Comparison of ENCODE assay signal across 21 mouse cellular contexts in the genomic region with DNA sequence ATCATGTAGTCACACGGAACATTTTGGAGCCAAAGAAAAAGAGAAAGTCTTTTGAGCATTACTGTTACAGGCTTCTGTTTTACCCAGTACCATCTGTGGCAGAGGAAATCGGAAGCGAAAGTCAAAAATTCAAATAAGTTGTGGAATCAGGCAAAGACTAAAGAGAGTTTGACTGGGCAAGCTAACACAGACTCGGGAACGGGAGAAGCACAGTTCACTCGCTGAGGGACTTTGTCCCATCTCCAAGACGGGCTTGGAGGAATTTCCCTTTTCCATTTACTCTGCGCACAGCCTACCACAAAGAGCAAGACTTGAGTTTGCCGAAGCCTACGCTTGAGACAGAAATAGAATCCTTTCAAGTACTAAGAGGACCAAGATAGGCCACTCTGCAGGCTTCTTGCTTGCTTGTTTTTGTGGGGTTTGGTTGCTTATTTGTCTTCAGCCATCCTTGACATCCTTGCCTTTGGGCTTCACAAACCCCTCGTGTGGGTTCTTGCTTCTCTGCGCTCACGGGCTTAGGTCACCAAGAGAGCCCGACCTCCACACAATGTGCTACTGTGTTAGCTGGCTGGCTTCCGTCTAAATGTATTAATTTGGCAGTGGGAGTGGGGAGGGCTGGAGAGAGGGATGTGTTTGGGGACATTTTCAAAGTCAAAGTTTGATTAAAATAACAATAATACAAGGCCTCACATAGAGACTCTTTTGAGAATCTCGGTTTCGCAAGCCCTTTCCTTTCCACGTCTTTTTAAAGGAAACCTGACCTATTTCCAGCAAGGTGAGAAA. TPM values are rescaled to one million over a fixed set of nuclear protein-coding genes. Genes with fewer than 3 reads are reported as not detected.
DNase-seq lines count a peak whose midpoint lies in the region; TF ChIP-seq lines count a peak whose summit lies in the region.
"Had no signal": no experiment of that assay in that cellular context is flagged by ENCODE, and none has a peak within 500 bp of the region (broad histone marks: within the 10 kb centered on the region; RNA-seq: fewer than 3 reads in every experiment).

No protein-coding gene starts in this region.

- H3K4me1 ChIP-seq in cortical plate, adult 2 months (ENCODE audit: control insufficient read depth, insufficient read depth, low read length) = no peaks in the 10 kb centered on the region
- no peaks in the 10 kb centered on the region for H3K4me1 ChIP-seq in midbrain, embryonic 10.5 days
- H3K4me1 ChIP-seq: intestine, embryonic 15.5 days; limb, embryonic 15.5 days had no signal

- no peaks in the 10 kb centered on the region for H3K27me3 ChIP-seq in midbrain, embryonic 10.5 days (ENCODE audit: low read depth, poor library complexity, severe bottlenecking)
- H3K27me3 ChIP-seq: intestine, embryonic 15.5 days; limb, embryonic 15.5 days had no signal

- no peak for TF ChIP-seq CTCF in layer of hippocampus, adult 2 months (conservative IDR thresholded peaks at IDR 0.05)
- no peak for TF ChIP-seq CTCF in cortical plate, adult 2 months (IDR thresholded peaks at IDR 0.05; ENCODE audit: extremely low read depth, insufficient read depth, low read length)

- peak overlapping the region; percentile 11; the same call in 1 of the 2 replicates for H3K4me3 ChIP-seq in layer of hippocampus, adult 2 months
- no peak overlapping the region for H3K4me3 ChIP-seq in cortical plate, adult 2 months (ENCODE audit: insufficient read depth, low read length)
- no peak overlapping the region for H3K4me3 ChIP-seq in midbrain, embryonic 10.5 days
- H3K4me3 ChIP-seq: erythroblast, embryonic 14.5 days; gastrocnemius, adult 2 months; intestine, embryonic 15.5 days; limb, embryonic 15.5 days had no signal

- 80% methylated on average over 18 of the region's 18 CpGs for WGBS in midbrain, embryonic 10.5 days

- no peak for TF ChIP-seq POLR2A in cortical plate, adult 2 months (IDR thresholded peaks at IDR 0.05; ENCODE audit: extremely low read depth, insufficient read depth, low read length)

- peak overlapping the region; percentile 68 for H3K27ac ChIP-seq in layer of hippocampus, adult 2 months
- peak overlapping the region; percentile 27 for H3K27ac ChIP-seq in cortical plate, adult 2 months (ENCODE audit: insufficient read depth, low read length)
- H3K27ac ChIP-seq in midbrain, embryonic 10.5 days (replicated peaks) = no peak overlapping the region
- H3K27ac ChIP-seq: gastrocnemius, adult 2 months; intestine, embryonic 15.5 days; limb, embryonic 15.5 days had no signal

- H3K9me3 ChIP-seq in midbrain, embryonic 10.5 days (replicated peaks) = no peaks in the 10 kb centered on the region
- H3K9me3 ChIP-seq: intestine, embryonic 15.5 days; limb, embryonic 15.5 days had no signal

- no peaks in the 10 kb centered on the region for H3K36me3 ChIP-seq in midbrain, embryonic 10.5 days
- H3K36me3 ChIP-seq: intestine, embryonic 15.5 days; limb, embryonic 15.5 days had no signal

- intact Hi-C loops in heart, postnatal 14 days (cut with DNase I) = no loop called here

- peak; percentile 64 for DNase-seq in heart, adult 11 months
- no peak for DNase-seq in heart, postnatal 14 days
- peak in 1 of 2 experiments; percentile 41 for DNase-seq in layer of hippocampus, adult 2 months (ENCODE audit: low spot score in 2 of 2)
- DNase-seq in layer of hippocampus, adult 8-10 months (ENCODE audit: low spot score in 2 of 2) = no peak
- DNase-seq in A20 (ENCODE audit: low read depth, low spot score) = peak; percentile 85
- DNase-seq in midbrain, embryonic 10.5 days (ENCODE audit: low spot score) = no peak
- DNase-seq in cerebellum, adult 11-12 months = no peak
- DNase-seq: adrenal gland, postnatal 36 days; gastrocnemius, adult 2 months; kidney, postnatal 10 days; lung, adult 2 months; thymus, postnatal 14 days had no signal

RNA-seq across cellular contexts. Expression of a gene that starts 30.5 kb away (rescaled TPM):
- total RNA-seq in heart, postnatal 14 days (2021) = 1 to 10 TPM; 7.6 to 8.8 TPM
- total RNA-seq in layer of hippocampus, adult 2 months (2021) = 1 to 10 TPM; 6.0 to 6.1 TPM
- total RNA-seq in layer of hippocampus, adult 8-10 months (2022) = 10 to 100 TPM in 1 of 4 experiments, 1 to 10 TPM in 3; 7.4 to 11.2 (median 8.1) TPM
- 9.1 and 11.2 TPM in 2 replicates for polyA plus RNA-seq in cortical plate, adult 2 months (2012; rRNA removed)
- polyA plus RNA-seq in midbrain, embryonic 10.5 days (2016; fragmentation: Nextera tagmentation; extraction: Ambion mirVana) = 28.3 and 32.6 TPM in 2 replicates

RNA-seq across cellular contexts. Expression of a gene that starts 31.7 kb away (rescaled TPM):
- 1 to 10 TPM; 4.0 to 4.2 TPM for total RNA-seq in heart, postnatal 14 days (2021)
- total RNA-seq in layer of hippocampus, adult 2 months (2021) = 1 to 10 TPM; 3.6 to 3.9 TPM
- 1 to 10 TPM; 3.4 to 4.7 (median 3.8) TPM for total RNA-seq in layer of hippocampus, adult 8-10 months (2022)
- 1.2 and 1.3 TPM in 2 replicates for polyA plus RNA-seq in cortical plate, adult 2 months (2012; rRNA removed)
- polyA plus RNA-seq in midbrain, embryonic 10.5 days (2016; fragmentation: Nextera tagmentation; extraction: Ambion mirVana) = 3.5 and 3.6 TPM in 2 replicates

RNA-seq across cellular contexts. Expression of a gene that starts 49.8 kb away (rescaled TPM):
- not detected for total RNA-seq in heart, postnatal 14 days (2021)
- not detected for total RNA-seq in layer of hippocampus, adult 2 months (2021)
- total RNA-seq in layer of hippocampus, adult 8-10 months (2022) = not detected
- polyA plus RNA-seq in cortical plate, adult 2 months (2012; rRNA removed) = not detected in 2 replicates
- 0.11 and 0.23 TPM in 2 replicates for polyA plus RNA-seq in midbrain, embryonic 10.5 days (2016; fragmentation: Nextera tagmentation; extraction: Ambion mirVana)
- total RNA-seq: adrenal gland, postnatal 36 days; gastrocnemius, adult 2 months; heart, adult 8-10 months; layer of hippocampus, postnatal 14 days; megakaryocyte, adult 5-6 weeks; midbrain, postnatal 0 days had no signal
- polyA plus RNA-seq: erythroblast, embryonic 14.5 days; intestine, embryonic 15.5 days; limb, embryonic 15.5 days; lung, adult 2 months; midbrain, postnatal 0 days; neural tube, embryonic 14.5 days had no signal

Comparison
In these comparisons a context has a peak if more than half of its experiments do, and no peak if none do; other contexts are left out.
1. DNase-seq: peak in heart, adult 11 months (single experiment) and A20 (single experiment); none in heart, postnatal 14 days (0 of 2), layer of hippocampus, adult 8-10 months (0 of 2), midbrain, embryonic 10.5 days (single experiment) and cerebellum, adult 11-12 months (single experiment).